Mouse (Mus musculus) thymus, postnatal 36 days (tissue): ENCODE measurements around the gene Pxt1.

ENCODE experiments used
- DNase-seq, 2 experiments: peaks; one replicate each; pipeline ENCODE4 v3.0.0; 2022; ENCODE audit warnings: mixed read lengths in 2 of 2

The Pxt1 gene

GRCm38 (mm10) chr17:28947011-28947939 is 3.6 kb upstream of the Pxt1 start:
- DNase-seq, result no peak

DNA sequence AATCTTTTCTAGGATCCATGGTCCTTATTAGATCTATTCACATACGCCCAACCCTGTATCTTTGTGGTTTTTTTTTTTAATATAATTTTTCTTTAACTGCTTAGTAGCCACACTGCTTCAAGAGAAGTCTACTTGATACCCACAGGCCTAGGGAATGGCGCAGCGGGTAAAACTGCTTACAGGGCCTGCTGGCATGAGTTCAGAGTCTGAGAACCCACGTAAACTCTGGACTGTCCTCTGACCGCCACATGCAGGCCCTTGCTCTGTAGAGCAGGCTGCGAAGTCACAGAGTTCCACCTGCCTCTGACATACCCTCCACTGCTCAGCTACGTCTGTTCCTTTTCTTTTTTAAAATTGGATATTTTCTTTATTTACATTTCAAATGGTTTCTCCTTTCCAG is 841 bp upstream of the Pxt1 start:
- no peak for DNase-seq

GRCm38 (mm10) chr17:28942101-28942500 is 1.5 kb downstream of the Pxt1 start:
- DNase-seq, result peak; percentile 19 to 30

DNA sequence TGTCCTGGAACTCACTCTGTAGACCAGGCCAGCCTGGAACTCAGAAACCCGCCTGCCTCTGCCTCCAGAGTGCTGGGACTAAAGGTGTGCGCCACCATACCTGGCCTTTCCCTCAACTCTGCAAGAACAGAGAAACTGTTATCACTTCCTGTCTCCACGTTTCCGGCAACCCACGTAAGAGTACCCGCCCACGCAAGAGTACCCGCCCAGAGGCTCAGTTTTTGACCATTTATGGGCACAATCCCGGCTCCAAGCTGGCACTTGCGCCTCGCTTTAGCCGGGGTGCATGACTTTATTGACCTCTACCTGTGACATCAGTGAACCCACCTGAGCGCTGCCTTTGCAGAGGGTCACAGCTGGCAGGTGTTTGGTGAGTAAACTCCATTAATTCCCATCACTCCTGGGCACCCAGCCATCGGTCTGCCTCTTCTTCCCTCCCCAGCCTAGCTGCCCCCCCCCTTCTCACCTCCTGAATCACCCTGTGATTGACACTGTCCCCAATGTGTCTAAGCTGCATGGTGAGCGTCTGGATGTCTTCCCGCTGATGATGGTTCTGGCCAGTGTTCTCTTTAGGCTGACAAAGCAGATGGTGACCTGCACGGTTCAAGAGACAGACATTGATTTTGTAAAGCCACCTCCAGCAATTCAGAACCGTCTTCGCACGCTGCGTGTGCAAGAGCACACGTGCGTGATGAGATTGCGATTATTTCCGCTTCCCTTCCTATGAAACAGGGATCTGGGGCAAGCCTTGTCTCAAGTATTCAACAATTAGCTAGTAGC is 2.7 kb downstream of the Pxt1 start:
- no peak for DNase-seq

GRCm38 (mm10) chr17:28936622-28937345 is 6.9 kb downstream of the Pxt1 start:
- peak; percentile 56 to 66 for DNase-seq

DNA sequence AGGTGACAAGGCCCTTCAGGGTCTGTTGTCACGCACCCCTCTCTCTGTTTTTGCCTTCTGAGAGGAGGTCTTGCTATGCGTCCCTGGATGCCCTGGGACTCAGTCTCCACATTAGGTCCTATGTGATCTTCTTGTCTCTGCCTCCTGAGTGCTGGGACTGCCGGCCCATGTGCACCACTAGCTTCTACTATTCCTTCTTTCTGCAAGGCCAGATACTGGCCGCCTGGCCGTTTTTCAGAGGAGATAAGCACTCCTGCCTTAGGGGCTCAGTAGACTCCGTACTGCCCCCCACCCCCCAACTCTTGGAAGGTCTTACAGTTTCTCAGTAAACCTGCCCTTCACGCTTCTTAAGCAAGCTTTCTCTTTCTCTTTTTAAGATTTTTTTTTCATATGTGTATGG is 7.5 kb downstream of the Pxt1 start:
- no peak for DNase-seq

- no peak for DNase-seq
Observed at GRCm38 (mm10) chr17:28934120-28934916, 9.3 kb downstream of the Pxt1 start.

DNA sequence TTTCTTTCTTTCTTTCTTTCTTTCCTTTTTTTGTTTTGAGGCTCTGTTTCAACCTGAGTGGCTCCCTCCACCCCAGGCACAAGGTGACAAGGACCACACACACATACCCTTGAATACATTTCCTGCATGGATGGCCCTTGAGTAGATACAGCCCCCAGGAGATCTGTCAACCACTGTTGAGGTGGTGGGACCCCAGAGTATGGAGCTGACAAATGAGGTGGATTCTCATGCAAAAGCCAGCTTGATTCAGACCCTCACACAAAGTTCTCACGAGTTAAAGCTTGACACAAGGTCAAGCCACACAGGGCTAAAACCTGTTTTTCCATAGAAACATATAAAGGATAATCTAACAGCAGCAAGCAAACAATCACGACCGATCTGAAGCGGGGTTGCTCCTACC is 11.4 kb downstream of the Pxt1 start:
- DNase-seq, result no peak

GRCm38 (mm10) chr17:28931436-28932211 is 12.0 kb downstream of the Pxt1 start:
- no peak for DNase-seq

GRCm38 (mm10) chr17:28930392-28931074 is 13.1 kb downstream of the Pxt1 start:
- DNase-seq, result no peak

DNA sequence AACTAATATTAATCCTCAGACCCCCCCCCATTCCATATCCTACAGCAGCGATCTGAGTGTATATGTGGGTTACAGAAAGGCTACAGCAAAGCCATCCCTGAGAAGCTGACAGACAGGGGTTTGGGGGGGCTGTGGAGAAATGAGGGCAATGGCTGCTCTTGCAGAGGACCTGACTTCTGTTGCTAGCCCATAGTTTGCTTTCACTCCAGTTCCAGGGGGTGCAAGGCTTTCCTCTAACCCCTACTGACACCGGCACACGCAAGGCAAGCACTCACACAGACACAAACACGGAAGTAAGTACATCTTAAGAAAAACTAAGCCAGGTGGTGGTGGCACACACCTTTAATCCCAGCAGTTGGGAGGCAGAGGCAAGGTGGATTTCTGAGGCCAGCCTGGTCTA is 14.3 kb downstream of the Pxt1 start:
- DNase-seq, result no peak

DNA sequence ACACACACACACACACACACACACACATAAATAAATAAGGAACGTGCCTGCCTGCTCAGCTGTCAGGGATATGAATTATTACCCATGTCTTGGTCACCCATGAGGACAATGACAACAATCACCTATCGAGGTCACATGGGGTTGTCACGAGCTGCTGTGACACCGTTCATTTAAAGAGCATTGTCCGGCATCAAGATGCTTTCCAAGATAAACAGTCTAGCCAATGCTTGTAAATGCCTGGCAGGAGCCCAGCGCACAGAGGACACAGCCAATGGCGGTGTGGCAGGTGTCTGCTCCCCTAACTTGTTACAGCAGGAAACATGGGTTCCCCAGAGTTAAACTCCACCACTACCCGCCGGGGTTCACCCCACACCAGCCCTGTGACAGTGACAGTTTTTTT is 15.6 kb downstream of the Pxt1 start:
- no peak for DNase-seq

GRCm38 (mm10) chr17:28926866-28927635 is 16.6 kb downstream of the Pxt1 start:
- DNase-seq, result peak; percentile 58

GRCm38 (mm10) chr17:28926380-28926779 is 17.3 kb downstream of the Pxt1 start:
- peak; percentile 74 to 78 for DNase-seq

DNA sequence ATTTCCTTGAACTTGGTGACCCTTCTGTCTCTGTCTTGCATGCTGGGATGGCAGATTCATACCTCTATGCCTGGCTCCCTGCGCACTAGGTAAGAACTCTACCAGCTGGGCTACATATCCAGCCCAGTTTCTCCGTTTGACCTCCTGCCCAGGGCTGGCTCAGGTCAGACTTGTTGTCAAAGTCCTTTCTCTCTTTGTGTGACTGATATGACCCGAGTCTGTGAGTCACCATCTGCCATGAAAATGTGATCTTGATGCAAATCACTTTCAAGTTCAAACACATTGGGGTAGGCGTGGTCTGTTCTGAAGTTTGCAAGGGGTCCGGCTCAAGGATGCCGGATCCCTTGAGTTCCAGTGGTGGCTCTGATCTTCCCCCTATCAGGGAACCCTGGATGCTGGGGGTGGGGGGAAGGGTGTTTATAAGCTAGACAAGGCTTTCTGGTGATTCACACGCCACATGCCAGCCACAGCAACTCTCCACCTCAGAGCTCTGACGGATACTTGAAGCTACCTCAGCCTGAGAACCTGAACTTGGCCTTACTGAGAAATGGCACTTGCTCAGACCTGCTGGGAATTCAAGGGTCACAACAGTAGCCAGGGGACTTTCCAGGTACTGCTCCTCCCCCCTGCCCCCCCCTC is 18.6 kb downstream of the Pxt1 start:
- no peak for DNase-seq

DNA sequence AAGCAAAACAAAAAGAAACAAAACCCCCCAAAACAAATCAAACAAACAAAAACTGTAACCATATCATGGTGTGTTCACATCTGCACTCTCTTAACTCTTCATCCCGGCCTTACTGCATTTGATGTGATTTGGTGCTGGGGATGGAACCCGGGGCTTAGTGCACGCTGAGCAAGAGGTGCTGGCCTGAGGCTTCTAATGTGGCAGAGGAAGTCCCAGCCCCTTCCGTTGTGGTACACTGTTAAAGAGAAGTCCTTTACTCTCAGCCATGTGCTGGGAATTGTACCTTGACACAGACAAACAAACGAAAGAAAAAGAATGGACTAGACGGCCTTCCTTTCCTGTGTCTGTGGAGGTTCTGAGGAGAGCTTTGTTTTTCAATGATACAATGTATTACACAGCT is 21.5 kb downstream of the Pxt1 start:
- DNase-seq, result no peak

GRCm38 (mm10) chr17:28921086-28921485 is 22.6 kb downstream of the Pxt1 start:
- DNase-seq, result no peak

DNA sequence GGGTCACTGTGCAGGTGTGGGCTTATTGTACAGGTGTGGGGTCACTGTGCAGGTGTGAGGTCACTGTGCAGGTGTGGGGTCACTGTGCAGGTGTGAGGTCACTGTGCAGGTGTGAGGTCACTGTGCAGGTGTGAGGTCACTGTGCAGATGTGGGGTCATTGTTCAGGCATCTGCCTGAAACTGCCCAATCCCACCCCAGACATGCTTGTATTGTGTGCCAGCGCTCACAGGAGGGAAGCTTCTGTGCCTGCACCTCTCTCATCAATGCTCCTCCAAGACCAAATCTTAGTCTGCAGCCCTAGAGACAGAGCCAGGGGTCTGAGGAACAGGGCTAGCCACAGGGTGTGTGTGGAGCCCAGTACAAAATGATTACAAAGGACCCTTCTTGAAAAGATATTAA is 27.1 kb downstream of the Pxt1 start:
- no peak for DNase-seq

- DNase-seq, result no peak
Observed at GRCm38 (mm10) chr17:28915060-28915628, 28.5 kb downstream of the Pxt1 start, which contains the start of gene 4930539E08Rik. Gene 4930539E08Rik, minus strand, starts transcription at chr17:28915324.
